In the genomic region with DNA sequence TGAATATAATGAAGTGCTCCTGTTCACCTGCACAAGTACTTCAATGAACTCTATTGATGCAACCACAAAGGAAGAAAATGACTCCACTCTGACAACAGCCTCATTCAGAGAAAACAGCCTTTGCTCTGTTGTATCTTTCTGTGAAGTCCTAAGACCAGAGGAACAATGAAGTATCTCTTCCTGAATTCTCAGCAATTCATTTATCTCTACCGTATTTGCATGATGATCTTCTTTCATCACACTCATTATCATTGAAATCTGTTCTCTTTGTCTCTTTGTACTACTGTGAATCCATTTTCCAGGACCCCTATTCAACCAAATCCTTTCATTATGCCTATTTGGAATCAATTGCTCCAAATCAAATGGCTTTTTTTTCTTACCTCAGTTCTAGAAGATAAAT, we compare ENCODE assay signal across 29 mouse cellular contexts.
A peak's percentile ranks its signal among the peaks of the same experiment; 100 is the strongest.
DNase-seq lines count a peak whose midpoint lies in the region; ATAC-seq and TF ChIP-seq lines count a peak whose summit lies in the region.
"Had no signal": no experiment of that assay in that cellular context is flagged by ENCODE, and none has a peak within 500 bp of the region (broad histone marks: within the 10 kb centered on the region; RNA-seq: fewer than 3 reads in every experiment).

No protein-coding gene starts in this region.

- WGBS in hindbrain, embryonic 11.5 days, result 22% methylated on average over 1 of the region's 1 CpGs
- WGBS in hindbrain, embryonic 13.5 days, result 11% methylated on average over 1 of the region's 1 CpGs
- WGBS in kidney, adult 2 months, result 79% methylated on average over 1 of the region's 1 CpGs
- WGBS in embryonic facial prominence, embryonic 10.5 days, result 35% methylated on average over 1 of the region's 1 CpGs

- in situ Hi-C loops in ES-E14 (cut with MboI; ENCODE audit: low sequenced_read_pairs in 2 of 2, unreplicated experiment in 2 of 2), result no loop called here

- no peak for TF ChIP-seq POLR2A in kidney, adult 2 months (IDR thresholded peaks at IDR 0.05; ENCODE audit: low read depth, low read length)

- H3K36me3 ChIP-seq in hindbrain, embryonic 11.5 days (ENCODE audit: control insufficient read depth, insufficient read depth, low read length), result no peaks in the 10 kb centered on the region
- H3K36me3 ChIP-seq in hindbrain, embryonic 13.5 days, result no peaks in the 10 kb centered on the region
- H3K36me3 ChIP-seq in ES-E14 (ENCODE audit: control insufficient read depth, insufficient read depth, low read length, poor library complexity, severe bottlenecking), result no peaks in the 10 kb centered on the region
- H3K36me3 ChIP-seq in kidney, adult 2 months (ENCODE audit: control insufficient read depth, insufficient read depth, low read length), result no peaks in the 10 kb centered on the region
- H3K36me3 ChIP-seq in embryonic facial prominence, embryonic 10.5 days (replicated peaks), result no peaks in the 10 kb centered on the region
- H3K36me3 ChIP-seq: embryonic facial prominence, embryonic 13.5 days; G1E had no signal

- no peak for DNase-seq in hindbrain, embryonic 11.5 days (ENCODE audit: low spot score)
- DNase-seq in ES-CJ7 (ENCODE audit: low read depth, low spot score), result peak; percentile 51
- DNase-seq in ES-E14 (ENCODE audit: low read depth, low spot score), result peak; percentile 16
- DNase-seq in ZHBTc4 (ENCODE audit: low read depth, low spot score), result peak; percentile 23
- no peak for DNase-seq in kidney, adult 2 months
- no peak for DNase-seq in embryonic facial prominence, embryonic 10.5 days (ENCODE audit: low spot score)
- DNase-seq in liver, result no peak
- DNase-seq: adrenal gland, postnatal 10 days; adrenal gland, postnatal 36 days; cerebellum, adult 11 months; cerebellum, adult 2 months; cerebellum, postnatal 10 days; cerebellum, postnatal 36 days; forebrain, postnatal 0 days; gastrocnemius, adult 2 months; gastrocnemius, postnatal 14 days; heart, adult 11 months had no signal

- H3K27ac ChIP-seq in hindbrain, embryonic 11.5 days (ENCODE audit: low read depth, low read length), result no peak overlapping the region
- no peak overlapping the region for H3K27ac ChIP-seq in hindbrain, embryonic 13.5 days
- H3K27ac ChIP-seq in ES-E14 (ENCODE audit: insufficient read depth, low read depth, low read length, poor library complexity, severe bottlenecking), result no peak overlapping the region
- no peak overlapping the region for H3K27ac ChIP-seq in kidney, adult 2 months (ENCODE audit: insufficient read depth, low read depth, low read length)
- H3K27ac ChIP-seq in embryonic facial prominence, embryonic 10.5 days (replicated peaks), result no peak overlapping the region
- H3K27ac ChIP-seq: embryonic facial prominence, embryonic 13.5 days; forebrain, embryonic 13.5 days; gastrocnemius, adult 2 months; hindbrain, embryonic 14.5 days; hindbrain, postnatal 0 days had no signal

- no peaks in the 10 kb centered on the region for H3K4me1 ChIP-seq in hindbrain, embryonic 11.5 days (replicated peaks; ENCODE audit: control insufficient read depth, insufficient read depth, low read length)
- no peaks in the 10 kb centered on the region for H3K4me1 ChIP-seq in hindbrain, embryonic 13.5 days (replicated peaks)
- H3K4me1 ChIP-seq in ES-E14 (ENCODE audit: control insufficient read depth in 2 of 2, insufficient read depth in 2 of 2, low read length in 2 of 2, poor library complexity in 1 of 2), result no peaks in the 10 kb centered on the region
- H3K4me1 ChIP-seq in kidney, adult 2 months (ENCODE audit: control insufficient read depth, insufficient read depth, low read length), result no peaks in the 10 kb centered on the region
- no peaks in the 10 kb centered on the region for H3K4me1 ChIP-seq in embryonic facial prominence, embryonic 10.5 days
- H3K4me1 ChIP-seq: embryonic facial prominence, embryonic 13.5 days; forebrain, embryonic 13.5 days had no signal

- no peaks in the 10 kb centered on the region for H3K9me3 ChIP-seq in hindbrain, embryonic 11.5 days (ENCODE audit: control insufficient read depth, low read length)
- no peaks in the 10 kb centered on the region for H3K9me3 ChIP-seq in hindbrain, embryonic 13.5 days
- no peaks in the 10 kb centered on the region for H3K9me3 ChIP-seq in ES-E14 (ENCODE audit: control insufficient read depth, insufficient read depth, low read depth, low read length)
- no peaks in the 10 kb centered on the region for H3K9me3 ChIP-seq in embryonic facial prominence, embryonic 10.5 days
- H3K9me3 ChIP-seq: embryonic facial prominence, embryonic 13.5 days; forebrain, embryonic 13.5 days had no signal

- no peak overlapping the region for H3K4me2 ChIP-seq in hindbrain, embryonic 11.5 days (replicated peaks; ENCODE audit: low read depth, low read length)
- H3K4me2 ChIP-seq in hindbrain, embryonic 13.5 days, result no peak overlapping the region
- H3K4me2 ChIP-seq: embryonic facial prominence, embryonic 13.5 days; forebrain, embryonic 13.5 days; heart, embryonic 11.5 days; hindbrain, embryonic 14.5 days had no signal

- no peak overlapping the region for H3K9ac ChIP-seq in hindbrain, embryonic 11.5 days (ENCODE audit: low read depth, low read length)
- no peak overlapping the region for H3K9ac ChIP-seq in hindbrain, embryonic 13.5 days
- no peak overlapping the region for H3K9ac ChIP-seq in ES-E14 (ENCODE audit: insufficient read depth, low read depth, low read length, poor library complexity, severe bottlenecking)
- H3K9ac ChIP-seq: embryonic facial prominence, embryonic 13.5 days; forebrain, embryonic 13.5 days; forebrain, postnatal 0 days; hindbrain, embryonic 14.5 days had no signal

- H3K4me3 ChIP-seq in hindbrain, embryonic 11.5 days (ENCODE audit: low read depth, low read length), result no peak overlapping the region
- H3K4me3 ChIP-seq in hindbrain, embryonic 13.5 days, result no peak overlapping the region
- H3K4me3 ChIP-seq in ES-E14 (ENCODE audit: insufficient read depth in 1 of 2, low read depth in 1 of 2, low read length in 2 of 2, poor library complexity in 1 of 2, severe bottlenecking in 1 of 2), result no peak overlapping the region
- no peak overlapping the region for H3K4me3 ChIP-seq in kidney, adult 2 months (ENCODE audit: insufficient read depth, low read depth, low read length)
- no peak overlapping the region for H3K4me3 ChIP-seq in embryonic facial prominence, embryonic 10.5 days
- H3K4me3 ChIP-seq: embryonic facial prominence, embryonic 13.5 days; erythroblast, embryonic 14.5 days; forebrain, embryonic 13.5 days; gastrocnemius, adult 2 months had no signal

- no peak for TF ChIP-seq CTCF in kidney, adult 2 months (conservative IDR thresholded peaks at IDR 0.05; ENCODE audit: insufficient read depth, insufficient read length, low read depth, low read length)

- no peaks in the 10 kb centered on the region for H3K27me3 ChIP-seq in hindbrain, embryonic 11.5 days (ENCODE audit: control insufficient read depth, insufficient read depth, low read length)
- H3K27me3 ChIP-seq in hindbrain, embryonic 13.5 days, result no peaks in the 10 kb centered on the region
- no peaks in the 10 kb centered on the region for H3K27me3 ChIP-seq in kidney, adult 2 months (replicated peaks; ENCODE audit: control insufficient read depth, insufficient read depth, low read length)
- H3K27me3 ChIP-seq in embryonic facial prominence, embryonic 10.5 days (replicated peaks; ENCODE audit: low read depth, poor library complexity, severe bottlenecking), result no peaks in the 10 kb centered on the region
- H3K27me3 ChIP-seq: embryonic facial prominence, embryonic 13.5 days; forebrain, embryonic 13.5 days; Patski had no signal

- peak; percentile 66; the same call in 1 of the 2 replicates for ATAC-seq in hindbrain, embryonic 11.5 days (ENCODE audit: low FRiP score)
- no peak for ATAC-seq in hindbrain, embryonic 13.5 days (ENCODE audit: low FRiP score)
- ATAC-seq: CD4-positive, CD25-positive, alpha-beta regulatory T cell, adult 4 months; forebrain, embryonic 13.5 days; forebrain, postnatal 0 days; hindbrain, postnatal 0 days; inflammation-experienced regulatory T-cells, adult 6 months; intestine, embryonic 16.5 days; Patski had no signal

TF ChIP-seq in ES-E14, 5 proteins besides CTCF, POLR2A, EP300 and RAD21:
- TF ChIP-seq CHD2 (IDR thresholded peaks at IDR 0.05; ENCODE audit: low read depth, low read length) (0 out of 2 replicates have a peak, but pooled peaks have one; percentile 45), ZNF384 (IDR thresholded peaks at IDR 0.05; ENCODE audit: low read depth, low read length) (no peak)

Comparison
In these comparisons a context has a peak if more than half of its experiments do, and no peak if none do; other contexts are left out.
1. DNase-seq: peak in ES-CJ7 (single experiment), ES-E14 (single experiment) and ZHBTc4 (single experiment); none in hindbrain, embryonic 11.5 days (single experiment), kidney, adult 2 months (single experiment), embryonic facial prominence, embryonic 10.5 days (single experiment) and liver (single experiment).